Mouse (Mus musculus) CH12.LX (cell line): Measurements from ENCODE around the gene Cmbl. TPM values are rescaled to one million over a fixed set of nuclear protein-coding genes. Genes with fewer than 3 reads are reported as not detected.

Experiments
- DNase-seq: peaks from one replicate; pipeline ENCODE4 v3.0.0-alpha.2; 2013; ENCODE audit errors: extremely low read depth
- H3K27ac ChIP-seq: 2 replicates; pipeline ENCODE4 v1.5.1; 2012; ENCODE audit warnings: low read depth, mild to moderate bottlenecking, control low read depth, moderate library complexity; ENCODE audit not compliant: insufficient read depth
- H3K27me3 ChIP-seq: replicated peaks from 2 replicates; pipeline ENCODE3; 2012; ENCODE audit warnings: inconsistent platforms
- H3K36me3 ChIP-seq, 2 experiments: replicated peaks in 1 of 2; 2 replicates each; pipeline versions ENCODE3 to v1.6.1; 2012; ENCODE audit warnings: inconsistent platforms in 1 of 2, low read length in 1 of 2, mild to moderate bottlenecking in 1 of 2, mixed read lengths in 1 of 2, moderate library complexity in 1 of 2; ENCODE audit not compliant: control insufficient read depth in 1 of 2, insufficient read depth in 1 of 2
- H3K4me1 ChIP-seq, 2 experiments: 2 replicates each; pipeline ENCODE4 v1.6.1; 2012; ENCODE audit warnings: inconsistent platforms in 1 of 2, moderate library complexity in 1 of 2; ENCODE audit not compliant: insufficient read depth in 2 of 2, control insufficient read depth in 1 of 2
- H3K4me2 ChIP-seq: 2 replicates; pipeline ENCODE4 v1.6.1; 2012; ENCODE audit warnings: low read depth, mild to moderate bottlenecking, control low read depth; ENCODE audit not compliant: poor library complexity, insufficient read depth, severe bottlenecking
- H3K4me3 ChIP-seq, 3 experiments: fragments of 150-350 bp in 1 of 3; sonication (generic) in 1 of 3; replicated peaks in 1 of 3; 2 replicates each; pipeline versions ENCODE3 to v1.5.1; 2011 to 2012; ENCODE audit warnings: low read depth in 2 of 3, low read length in 2 of 3, mild to moderate bottlenecking in 2 of 3, moderate library complexity in 2 of 3, control low read depth in 1 of 3, improper control_type of control experiment in 1 of 3, inconsistent platforms in 1 of 3, mixed read lengths in 1 of 3; ENCODE audit not compliant: poor library complexity in 1 of 3
- H3K79me2 ChIP-seq: replicated peaks from 2 replicates; pipeline ENCODE4 v1.6.1; 2012; ENCODE audit warnings: mild to moderate bottlenecking, moderate library complexity; ENCODE audit not compliant: control insufficient read depth, poor library complexity, insufficient read depth, severe bottlenecking; ENCODE audit errors: extremely low read depth
- H3K9ac ChIP-seq: 2 replicates; pipeline ENCODE4 v1.6.1; 2012; ENCODE audit warnings: low read depth, mild to moderate bottlenecking, control low read depth, moderate library complexity; ENCODE audit not compliant: insufficient read depth
- H3K9me3 ChIP-seq: replicated peaks from 2 replicates; pipeline ENCODE3; 2012; ENCODE audit warnings: low read length, inconsistent platforms, mixed read lengths
- CHD1 ChIP-seq: IDR thresholded peaks from 2 replicates; pipeline ENCODE4 v1.6.1; 2012; ENCODE audit warnings: low read depth, low read length, improper control_type of control experiment, inconsistent platforms
- CHD2 ChIP-seq: IDR thresholded peaks from 2 replicates; pipeline ENCODE4 v1.6.1; 2011; ENCODE audit warnings: low read length, improper control_type of control experiment
- CTCF ChIP-seq, 2 experiments: IDR thresholded peaks in 1 of 2; conservative IDR thresholded peaks in 1 of 2; 2 replicates each; pipeline ENCODE4 v1.5.1; 2011 to 2012; ENCODE audit warnings: low read depth in 2 of 2, low read length in 2 of 2, improper control_type of control experiment in 1 of 2, inconsistent platforms in 1 of 2, mild to moderate bottlenecking in 1 of 2, moderate library complexity in 1 of 2
- EP300 ChIP-seq: IDR thresholded peaks from 2 replicates; pipeline ENCODE4 v1.6.1; 2011; ENCODE audit warnings: low read length, improper control_type of control experiment
- ETS1 ChIP-seq: conservative IDR thresholded peaks from 2 replicates; pipeline ENCODE4 v1.6.1; 2012; ENCODE audit warnings: low read depth, mild to moderate bottlenecking, inconsistent platforms, low read length, improper control_type of control experiment, moderate library complexity
- GABPA ChIP-seq: IDR thresholded peaks from 2 replicates; pipeline ENCODE4 v1.6.1; 2012; ENCODE audit warnings: low read depth, low read length, improper control_type of control experiment, inconsistent platforms; ENCODE audit not compliant: insufficient replicate concordance
- IRF4 ChIP-seq: IDR thresholded peaks from 2 replicates; pipeline ENCODE4 v1.6.1; 2014; ENCODE audit warnings: low read depth, mild to moderate bottlenecking, inconsistent platforms, low read length, improper control_type of control experiment
- MAFK ChIP-seq: IDR thresholded peaks from 2 replicates; pipeline ENCODE4 v1.6.1; 2011; ENCODE audit warnings: low read length, improper control_type of control experiment; ENCODE audit not compliant: insufficient replicate concordance
- MAZ ChIP-seq: IDR thresholded peaks from 2 replicates; pipeline ENCODE4 v1.6.1; 2012; ENCODE audit warnings: low read depth, mild to moderate bottlenecking, inconsistent platforms, low read length, improper control_type of control experiment, moderate library complexity
- MEF2A ChIP-seq: IDR thresholded peaks from 2 replicates; pipeline ENCODE4 v1.6.1; 2014; ENCODE audit warnings: low read depth, mild to moderate bottlenecking, inconsistent platforms, low read length, improper control_type of control experiment, borderline replicate concordance
- PAX5 ChIP-seq: IDR thresholded peaks from 2 replicates; pipeline ENCODE4 v1.6.1; 2012; ENCODE audit warnings: low read length, inconsistent platforms, mixed read lengths
- POLR2AphosphoS2 ChIP-seq: IDR thresholded peaks from 2 replicates; pipeline ENCODE4 v1.6.1; 2011; ENCODE audit warnings: low read depth, low read length, improper control_type of control experiment
- RAD21 ChIP-seq: IDR thresholded peaks from 2 replicates; pipeline ENCODE4 v1.6.1; 2011; ENCODE audit warnings: low read depth, mild to moderate bottlenecking, low read length, improper control_type of control experiment, moderate library complexity
- RCOR1 ChIP-seq: conservative IDR thresholded peaks from 2 replicates; pipeline ENCODE4 v1.6.1; 2012; ENCODE audit warnings: low read depth, mild to moderate bottlenecking, inconsistent platforms, low read length, improper control_type of control experiment
- SIN3A ChIP-seq: IDR thresholded peaks from 2 replicates; pipeline ENCODE4 v1.6.1; 2012; ENCODE audit warnings: low read length, improper control_type of control experiment, inconsistent platforms
- TBP ChIP-seq: conservative IDR thresholded peaks from 2 replicates; pipeline ENCODE4 v1.6.1; 2011; ENCODE audit warnings: low read depth, low read length, improper control_type of control experiment
- TCF12 ChIP-seq: IDR thresholded peaks from 2 replicates; pipeline ENCODE4 v1.6.1; 2014; ENCODE audit warnings: low read depth, mild to moderate bottlenecking, inconsistent platforms, low read length, improper control_type of control experiment
- dilution Hi-C: fragments of 300-500 bp; cut with MboI; formaldehyde crosslinking; loops from 2 replicates; pipeline ENCODE4 v1.14.3; 2020; ENCODE audit warnings: low sequenced_read_pairs; ENCODE audit not compliant: extremely low pct_unique_long_range_greater_than_20kb, extremely low pct_ligation_motif_present
- in situ Hi-C: fragments of 300-500 bp; cut with MboI; formaldehyde crosslinking; loops from 3 replicates; pipeline ENCODE4 v1.14.3; 2019; ENCODE audit warnings: low sequenced_read_pairs, low pct_ligation_motif_present, low pct_unique_long_range_greater_than_20kb, mixed read lengths
- polyA plus RNA-seq: library from polyadenylated mRNA; unstranded; fragments of >175 nt; gene quantifications from 2 replicates; pipeline ENCODE4 v1.2.1, GENCODE M21; 2012; ENCODE audit warnings: low read depth; ENCODE audit not compliant: insufficient read length
- total RNA-seq, 2 experiments: library from RNA; depleted of rRNA; stranded (reverse); fragments of 300-350 nt in 1 of 2; fragments of >200 nt in 1 of 2; gene quantifications; 2 replicates each; pipeline ENCODE4 v1.2.3; 2012 to 2014

Cmbl gene
- total and polyA plus RNA-seq, 3 experiments: 0.27 TPM; not detected in 2

- Histone ChIP-seq H3K79me2 (peaks cover 47% of the 10 kb centered on the region), H3K4me2 (no peak overlapping the region), H3K27me3 (no peaks in the 10 kb centered on the region), H3K27ac (no peak overlapping the region), H3K4me1 (peaks cover 3 to 42% of the 10 kb centered on the region in 2 experiments; a peak in 3 of 4 replicates), H3K9me3 (no peaks in the 10 kb centered on the region), H3K36me3 (peaks cover 0 to 8% of the 10 kb centered on the region in 2 experiments), H3K4me3 (no peak overlapping the region), H3K9ac (no peak overlapping the region)
- no peak for DNase-seq
- TF ChIP-seq ETS1 (no peak), TBP (no peak), CHD2 (no peak), CHD1 (no peak), EP300 (no peak), SIN3A (no peak), CTCF (conservative IDR thresholded peaks at IDR 0.05 in 1 of 2, IDR thresholded peaks at IDR 0.05 in 1 of 2; ENCODE audit: low read depth in 2 of 2, low read length in 2 of 2) (no peak), GABPA (no peak), MAFK (no peak)
- dilution Hi-C loops: no loop called here
- in situ Hi-C loops: no loop called here
These were observed 46.2 kb upstream of the Cmbl start for GRCm38 (mm10) chr15:31519000-31519399.

- Histone ChIP-seq H3K36me3 (peaks cover 0 to 27% of the 10 kb centered on the region in 2 experiments), H3K4me1 (peaks cover 6 to 36% of the 10 kb centered on the region in 2 experiments; a peak in 3 of 4 replicates), H3K4me3 (no peak overlapping the region), H3K9me3 (no peaks in the 10 kb centered on the region), H3K79me2 (peaks cover 69% of the 10 kb centered on the region), H3K27me3 (no peaks in the 10 kb centered on the region), H3K4me2 (no peak overlapping the region), H3K27ac (no peak overlapping the region), H3K9ac (no peak overlapping the region)
- TF ChIP-seq PAX5 (no peak), RAD21 (no peak), EP300 (no peak), POLR2AphosphoS2 (no peak), MEF2A (no peak), SIN3A (no peak)
- dilution Hi-C loops (no loop called here), in situ Hi-C loops (no loop called here)
- no peak for DNase-seq
These were observed 38.7 kb upstream of the Cmbl start for GRCm38 (mm10) chr15:31526463-31526862.

GRCm38 (mm10) chr15:31528477-31528876, 36.7 kb upstream of the Cmbl start:
- peaks cover 58% of the 10 kb centered on the region for H3K79me2 ChIP-seq
- TF ChIP-seq SIN3A (no peak), CTCF (conservative IDR thresholded peaks at IDR 0.05 in 1 of 2, IDR thresholded peaks at IDR 0.05 in 1 of 2; ENCODE audit: low read depth in 2 of 2, low read length in 2 of 2) (no peak), RCOR1 (no peak), ETS1 (no peak), CHD1 (no peak), TCF12 (no peak), IRF4 (no peak), MAZ (no peak)
- no peak overlapping the region for H3K9ac ChIP-seq
- H3K27me3 ChIP-seq: no peaks in the 10 kb centered on the region
- no peak overlapping the region for H3K4me2 ChIP-seq
- dilution Hi-C loops (no loop called here), in situ Hi-C loops (no loop called here)
- H3K9me3 ChIP-seq: no peaks in the 10 kb centered on the region
- peaks cover 0 to 34% of the 10 kb centered on the region in 2 experiments for H3K36me3 ChIP-seq
- no peak for DNase-seq
- H3K27ac ChIP-seq: no peak overlapping the region
- no peak overlapping the region for H3K4me3 ChIP-seq
- H3K4me1 ChIP-seq: peaks cover 11 to 36% of the 10 kb centered on the region in 2 experiments
